Mouse (Mus musculus) megakaryocyte-erythroid progenitor cell, adult 5-6 weeks (primary cell): ENCODE measurements around the gene Gm13199. TPM values are rescaled to one million over a fixed set of nuclear protein-coding genes. Genes with fewer than 3 reads are reported as not detected.

ENCODE experiments used
- ATAC-seq: replicated peaks from 2 replicates; pipeline ENCODE4 v1.8.0; 2016; ENCODE audit warnings: mild to moderate bottlenecking, inconsistent platforms; ENCODE audit not compliant: severe bottlenecking, poor library complexity, low FRiP score, low TSS enrichment
- total RNA-seq, 2 experiments: library from RNA; stranded (forward) in 1 of 2; stranded (reverse) in 1 of 2; fragments of 200-1000, 215-1000 nt in 1 of 2; fragments of >200 nt in 1 of 2; fragmentation: Nextera tagmentation in 1 of 2; gene quantifications; 2 replicates each; pipeline ENCODE4 v1.2.3; 2014 to 2017

Gm13199 gene
- total RNA-seq, 2 experiments from 2014 or later, result not detected

DNA sequence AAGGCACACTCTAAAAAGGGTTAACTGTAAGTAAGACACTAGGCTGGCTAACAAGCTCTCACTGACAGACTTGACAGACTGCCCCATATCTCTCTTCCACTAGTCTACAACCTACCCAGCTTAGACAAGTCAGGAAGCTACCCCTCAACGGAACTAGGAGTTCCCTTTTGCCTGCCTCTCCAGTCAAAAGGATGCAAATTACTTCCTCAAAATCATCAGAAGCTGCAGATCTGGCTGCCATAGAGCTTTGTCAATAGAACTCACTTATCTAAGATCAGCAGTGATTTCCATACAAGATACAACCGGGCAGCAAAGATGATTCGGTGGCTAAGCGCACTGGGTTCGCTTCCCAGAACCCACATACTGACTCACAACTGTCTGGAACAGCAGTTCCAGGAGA lies 38.0 kb downstream of the Gm13199 start:
- 0 out of 2 replicates have a peak, but pooled peaks have one; percentile 41 for ATAC-seq

DNA sequence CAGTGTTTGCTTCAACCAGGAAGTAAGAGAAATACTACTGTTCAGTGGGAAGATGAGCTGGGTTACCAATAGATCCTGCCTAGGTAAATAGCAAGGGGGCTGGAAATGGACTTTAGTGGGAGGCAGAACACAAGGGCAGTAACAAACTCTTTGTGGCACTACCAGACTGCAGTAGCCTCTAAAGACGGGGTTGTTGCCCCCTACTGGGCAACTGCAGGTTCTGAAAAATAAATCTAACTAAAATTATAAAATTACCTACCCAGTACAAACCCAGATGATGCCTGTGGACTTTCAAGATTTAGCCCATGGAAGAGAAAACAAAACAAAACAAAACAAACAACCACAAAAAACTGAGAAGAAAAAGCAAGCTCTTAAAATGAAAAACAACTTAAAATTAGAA lies 38.5 kb downstream of the Gm13199 start:
- peak; percentile 73; the same call in 1 of the 2 replicates for ATAC-seq

DNA sequence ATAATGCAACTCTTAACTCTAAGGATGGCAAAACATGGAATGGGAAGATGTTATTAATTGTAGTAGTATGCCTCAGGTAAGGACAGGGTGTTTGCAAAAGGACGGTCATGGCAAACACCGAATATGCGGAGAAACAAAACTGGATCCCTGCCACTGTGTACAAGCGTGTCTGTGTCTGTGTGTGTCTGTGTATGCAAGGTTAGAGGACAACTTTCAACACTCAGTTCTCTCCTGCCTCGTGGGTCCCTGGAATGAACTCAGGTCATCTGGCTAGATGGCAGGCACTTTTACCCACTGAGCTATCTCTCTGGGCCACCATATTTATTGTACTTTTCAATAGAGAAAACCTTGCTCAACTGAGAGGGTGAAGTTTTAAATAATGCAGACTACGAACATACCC lies 40.3 kb downstream of the Gm13199 start:
- ATAC-seq, result no peak

DNA sequence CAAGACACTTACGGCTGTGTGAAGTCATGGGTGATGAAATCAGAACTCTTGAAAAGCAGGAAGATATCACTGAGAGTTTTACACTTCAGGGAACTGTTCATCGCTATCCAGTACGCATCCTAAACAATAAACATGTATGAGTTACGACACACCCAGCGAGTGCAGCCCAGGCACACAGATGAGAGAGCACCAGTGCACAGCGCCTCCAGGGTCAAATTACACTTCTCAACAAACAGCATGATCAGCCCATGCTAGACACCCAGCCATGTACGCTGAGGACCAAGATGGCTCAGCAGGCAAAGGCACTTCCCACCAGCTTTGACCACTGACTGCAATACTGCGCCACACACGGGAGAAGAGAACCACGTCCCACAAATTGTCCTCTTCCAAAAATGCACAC lies 41.5 kb downstream of the Gm13199 start:
- ATAC-seq, result no peak

Other genes with a start within 250 kb of the Gm13199 start
- gene Camk1d, start 148.4 kb downstream of the Gm13199 start, total RNA-seq (2014; fragmentation: Nextera tagmentation), result 3.9 and 9.6 TPM in 2 replicates
- 3.7 and 5.9 TPM in 2 replicates for gene Camk1d, start 148.4 kb downstream of the Gm13199 start, total RNA-seq (2017)
- gene Nudt5, start 17.9 kb downstream of the Gm13199 start, total RNA-seq (2014; fragmentation: Nextera tagmentation), result 82.3 and 98.2 TPM in 2 replicates
- gene Nudt5, start 17.9 kb downstream of the Gm13199 start, total RNA-seq (2017), result 78.9 and 87.9 TPM in 2 replicates
- 133 and 135 TPM in 2 replicates for gene Cdc123, start 17.8 kb downstream of the Gm13199 start, total RNA-seq (2014; fragmentation: Nextera tagmentation)
- gene Cdc123, start 17.8 kb downstream of the Gm13199 start, total RNA-seq (2017), result 112 and 153 TPM in 2 replicates
- gene Sec61a2, start 32.5 kb upstream of the Gm13199 start, total RNA-seq (2014; fragmentation: Nextera tagmentation), result 38.4 and 51.5 TPM in 2 replicates
- gene Sec61a2, start 32.5 kb upstream of the Gm13199 start, total RNA-seq (2017), result 15.2 and 42.3 TPM in 2 replicates
- gene Dhtkd1, start 79.9 kb upstream of the Gm13199 start, total RNA-seq (2014; fragmentation: Nextera tagmentation), result 2.4 and 2.7 TPM in 2 replicates
- gene Dhtkd1, start 79.9 kb upstream of the Gm13199 start, total RNA-seq (2017), result 1.1 and 5.7 TPM in 2 replicates
- 26.7 and 28.0 TPM in 2 replicates for gene Upf2, start 88.5 kb upstream of the Gm13199 start, total RNA-seq (2014; fragmentation: Nextera tagmentation)
- gene Upf2, start 88.5 kb upstream of the Gm13199 start, total RNA-seq (2017), result 29.3 and 51.9 TPM in 2 replicates